Mouse (Mus musculus): ENCODE data around the gene Tpgs1. TPM values are rescaled to one million over a fixed set of nuclear protein-coding genes. Genes with fewer than 3 reads are reported as not detected.
A peak's percentile ranks its signal among the peaks of the same experiment; 100 is the strongest.

The Tpgs1 gene
- 32.7 and 36.2 TPM in 2 replicates for polyA plus RNA-seq (2012; ENCODE audit: insufficient read depth, insufficient read length, missing spikeins)

DNA sequence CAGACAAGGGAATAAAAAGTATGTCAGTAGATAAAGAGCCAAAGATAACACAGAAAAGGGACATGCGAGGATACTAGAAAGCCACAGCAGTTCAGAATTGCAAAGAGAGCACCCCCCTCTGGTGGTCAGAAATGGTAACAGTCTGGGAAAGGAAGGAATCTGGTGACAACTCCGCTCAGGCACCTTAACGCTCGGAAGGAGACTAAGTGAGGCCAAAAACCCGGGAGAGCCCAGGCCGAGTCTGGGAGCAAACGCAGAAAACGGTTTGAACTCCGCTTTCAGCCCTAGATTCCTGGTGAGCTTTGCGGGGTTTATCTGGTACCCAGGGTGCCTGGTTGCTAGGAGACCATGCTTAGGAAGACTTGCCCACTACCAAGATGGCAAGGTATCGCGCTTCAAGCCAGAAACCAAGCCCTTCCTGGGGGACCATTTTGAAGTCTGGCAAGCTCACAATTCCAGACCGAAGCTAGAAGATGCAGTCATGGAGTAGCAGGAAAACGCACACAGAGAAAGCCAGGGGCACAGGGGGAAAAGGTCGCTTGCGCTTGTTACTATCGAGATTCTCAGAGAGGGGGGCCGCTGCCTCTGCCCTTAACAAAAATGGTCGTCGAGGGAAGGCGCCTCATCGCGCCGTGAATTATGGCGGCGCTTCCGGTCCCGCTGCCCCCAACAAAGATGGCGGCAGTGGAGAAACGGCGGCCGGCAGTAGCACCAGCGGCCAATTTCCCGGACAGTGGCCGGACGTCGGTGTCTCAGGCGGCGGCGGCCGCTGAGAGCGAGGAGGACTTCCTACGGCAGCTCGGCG lies at the start of gene Tpgs1:
Gene Tpgs1 (plus strand): TSS at position 599 of the 805 bp plus-strand sequence.
- Histone ChIP-seq H3K4me3 (ENCODE audit: insufficient read depth, low read length) (peak within 1 kb of the TSS; percentile 80), H3K27ac (ENCODE audit: insufficient read depth, low read depth, low read length) (peak within 1 kb of the TSS; percentile 58), H3K4me1 (ENCODE audit: control insufficient read depth, insufficient read depth, low read length) (peaks cover 18% of the 10 kb centered on the region)
- peak; percentile 75 for TF ChIP-seq CTCF (IDR thresholded peaks at IDR 0.05; ENCODE audit: low read depth, low read length)
- TF ChIP-seq POLR2A (IDR thresholded peaks at IDR 0.05; ENCODE audit: borderline replicate concordance, low read depth, low read length) = no peak

GRCm38 (mm10) chr10:79623950-79624349 lies 45.2 kb upstream of the Tpgs1 start:
- Histone ChIP-seq H3K4me3 (ENCODE audit: insufficient read depth, low read length) (no peak overlapping the region), H3K4me1 (ENCODE audit: control insufficient read depth, insufficient read depth, low read length) (no peaks in the 10 kb centered on the region), H3K27ac (ENCODE audit: insufficient read depth, low read depth, low read length) (no peak overlapping the region)
- TF ChIP-seq CTCF (IDR thresholded peaks at IDR 0.05; ENCODE audit: low read depth, low read length) = no peak
- TF ChIP-seq POLR2A (IDR thresholded peaks at IDR 0.05; ENCODE audit: borderline replicate concordance, low read depth, low read length) = no peak

GRCm38 (mm10) chr10:79625398-79625797 lies 43.8 kb upstream of the Tpgs1 start:
- Histone ChIP-seq H3K4me1 (ENCODE audit: control insufficient read depth, insufficient read depth, low read length) (no peaks in the 10 kb centered on the region), H3K4me3 (ENCODE audit: insufficient read depth, low read length) (no peak overlapping the region), H3K27ac (ENCODE audit: insufficient read depth, low read depth, low read length) (no peak overlapping the region)
- TF ChIP-seq POLR2A (IDR thresholded peaks at IDR 0.05; ENCODE audit: borderline replicate concordance, low read depth, low read length) = no peak
- no peak for TF ChIP-seq CTCF (IDR thresholded peaks at IDR 0.05; ENCODE audit: low read depth, low read length)

DNA sequence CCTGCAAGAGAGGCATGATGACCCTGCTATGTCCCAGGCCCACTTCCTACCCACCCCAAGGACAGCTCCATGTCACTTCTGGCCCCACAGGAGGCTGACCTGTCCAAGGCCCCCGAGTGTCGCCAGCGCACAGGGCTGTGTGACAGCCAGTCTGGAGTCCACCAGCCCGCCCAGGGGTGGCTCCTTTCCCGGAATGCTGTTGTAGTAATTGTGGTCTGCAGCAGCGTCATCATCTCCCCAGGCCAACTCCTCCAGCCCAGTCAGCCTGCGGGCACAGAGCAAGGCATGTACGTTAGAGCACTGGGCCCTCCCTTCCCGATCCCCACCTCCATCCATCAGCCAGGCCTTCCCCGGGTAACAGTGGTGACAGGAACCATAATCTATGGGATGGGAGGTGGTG lies 43.0 kb upstream of the Tpgs1 start:
- H3K27ac ChIP-seq (ENCODE audit: insufficient read depth, low read depth, low read length) = no peak overlapping the region
- no peaks in the 10 kb centered on the region for H3K4me1 ChIP-seq (ENCODE audit: control insufficient read depth, insufficient read depth, low read length)
- H3K4me3 ChIP-seq (ENCODE audit: insufficient read depth, low read length) = no peak overlapping the region
- TF ChIP-seq POLR2A (IDR thresholded peaks at IDR 0.05; ENCODE audit: borderline replicate concordance, low read depth, low read length) (no peak), CTCF (IDR thresholded peaks at IDR 0.05; ENCODE audit: low read depth, low read length) (no peak)

- Histone ChIP-seq H3K4me1 (ENCODE audit: control insufficient read depth, insufficient read depth, low read length) (peaks cover 14% of the 10 kb centered on the region), H3K4me3 (ENCODE audit: insufficient read depth, low read length) (no peak overlapping the region), H3K27ac (ENCODE audit: insufficient read depth, low read depth, low read length) (no peak overlapping the region)
- TF ChIP-seq CTCF (IDR thresholded peaks at IDR 0.05; ENCODE audit: low read depth, low read length) (no peak), POLR2A (IDR thresholded peaks at IDR 0.05; ENCODE audit: borderline replicate concordance, low read depth, low read length) (no peak)
Observed at GRCm38 (mm10) chr10:79628377-79628776, 40.8 kb upstream of the Tpgs1 start.

DNA sequence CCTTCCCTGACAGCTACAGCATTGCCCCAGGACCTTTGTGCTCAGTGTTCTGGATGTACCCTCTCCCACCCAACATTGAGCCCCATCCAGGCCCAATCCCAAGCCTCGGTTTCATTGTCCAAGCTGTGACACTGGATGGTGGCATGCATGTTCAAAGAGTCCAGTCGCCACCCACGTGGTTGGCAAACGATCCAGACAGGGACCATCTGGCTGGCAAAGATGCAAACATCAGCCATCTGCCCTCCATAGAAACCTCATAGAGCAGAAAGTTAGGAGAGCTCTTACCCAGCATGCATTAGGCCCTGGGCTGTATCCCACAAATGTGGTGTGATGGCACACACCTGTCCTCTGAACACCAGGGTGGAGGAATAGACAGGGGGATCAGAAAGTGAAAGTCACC lies 37.7 kb upstream of the Tpgs1 start:
- Histone ChIP-seq H3K27ac (ENCODE audit: insufficient read depth, low read depth, low read length) (no peak overlapping the region), H3K4me3 (ENCODE audit: insufficient read depth, low read length) (no peak overlapping the region), H3K4me1 (ENCODE audit: control insufficient read depth, insufficient read depth, low read length) (peaks cover 33% of the 10 kb centered on the region)
- TF ChIP-seq CTCF (IDR thresholded peaks at IDR 0.05; ENCODE audit: low read depth, low read length) (no peak), POLR2A (IDR thresholded peaks at IDR 0.05; ENCODE audit: borderline replicate concordance, low read depth, low read length) (no peak)

DNA sequence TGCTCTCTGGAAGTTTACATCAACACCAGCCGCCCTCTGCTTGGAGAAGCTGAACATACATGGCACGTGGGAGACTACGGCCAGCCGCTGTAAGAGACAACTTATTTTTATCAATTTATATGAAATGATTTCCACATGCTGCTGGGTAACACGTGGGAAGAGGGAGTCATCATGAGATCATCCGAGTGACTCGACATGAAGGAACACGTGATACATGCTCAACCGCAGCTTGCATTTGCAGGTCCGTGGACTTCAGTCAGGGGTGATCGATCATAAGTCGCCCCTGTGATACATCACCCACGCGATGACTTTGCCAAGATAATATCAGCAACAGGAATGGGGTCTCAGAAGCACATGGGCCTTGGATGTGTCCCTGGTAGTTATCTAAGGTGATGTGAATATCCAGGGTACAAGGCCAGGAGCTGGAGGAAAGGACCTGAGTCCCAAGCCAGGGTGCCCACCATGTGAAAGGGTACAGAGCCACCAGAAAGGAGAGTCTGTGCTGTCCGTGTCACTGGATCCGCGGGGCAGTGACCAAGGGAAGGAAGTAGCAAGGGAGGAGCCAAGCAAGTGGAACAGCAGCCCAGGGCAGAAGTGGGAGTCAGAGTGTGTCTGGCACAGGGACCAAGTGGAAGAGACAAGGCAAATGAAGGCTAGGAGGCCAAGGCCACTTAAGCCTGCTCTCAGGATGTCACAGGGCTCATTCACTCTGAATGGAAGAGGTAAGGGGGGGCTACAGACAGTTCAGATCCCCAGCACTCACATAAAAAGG lies 36.0 kb upstream of the Tpgs1 start:
- H3K27ac ChIP-seq (ENCODE audit: insufficient read depth, low read depth, low read length) = peak overlapping the region; percentile 98

GRCm38 (mm10) chr10:79636287-79636686 lies 32.9 kb upstream of the Tpgs1 start:
- no peak overlapping the region for H3K4me3 ChIP-seq (ENCODE audit: insufficient read depth, low read length)
- TF ChIP-seq CTCF (IDR thresholded peaks at IDR 0.05; ENCODE audit: low read depth, low read length) = no peak
- no peak for TF ChIP-seq POLR2A (IDR thresholded peaks at IDR 0.05; ENCODE audit: borderline replicate concordance, low read depth, low read length)
- peaks cover 41% of the 10 kb centered on the region for H3K4me1 ChIP-seq (ENCODE audit: control insufficient read depth, insufficient read depth, low read length)
- H3K27ac ChIP-seq (ENCODE audit: insufficient read depth, low read depth, low read length) = no peak overlapping the region

More for the DNA sequence above, 36.0 kb upstream of the Tpgs1 start:
- Histone ChIP-seq H3K4me1 (ENCODE audit: control insufficient read depth, insufficient read depth, low read length) (peaks cover 37% of the 10 kb centered on the region), H3K4me3 (ENCODE audit: insufficient read depth, low read length) (peak overlapping the region; percentile 52)
- TF ChIP-seq CTCF (IDR thresholded peaks at IDR 0.05; ENCODE audit: low read depth, low read length) (no peak), POLR2A (IDR thresholded peaks at IDR 0.05; ENCODE audit: borderline replicate concordance, low read depth, low read length) (0 out of 2 replicates have a peak, but pooled peaks have one; percentile 59)

DNA sequence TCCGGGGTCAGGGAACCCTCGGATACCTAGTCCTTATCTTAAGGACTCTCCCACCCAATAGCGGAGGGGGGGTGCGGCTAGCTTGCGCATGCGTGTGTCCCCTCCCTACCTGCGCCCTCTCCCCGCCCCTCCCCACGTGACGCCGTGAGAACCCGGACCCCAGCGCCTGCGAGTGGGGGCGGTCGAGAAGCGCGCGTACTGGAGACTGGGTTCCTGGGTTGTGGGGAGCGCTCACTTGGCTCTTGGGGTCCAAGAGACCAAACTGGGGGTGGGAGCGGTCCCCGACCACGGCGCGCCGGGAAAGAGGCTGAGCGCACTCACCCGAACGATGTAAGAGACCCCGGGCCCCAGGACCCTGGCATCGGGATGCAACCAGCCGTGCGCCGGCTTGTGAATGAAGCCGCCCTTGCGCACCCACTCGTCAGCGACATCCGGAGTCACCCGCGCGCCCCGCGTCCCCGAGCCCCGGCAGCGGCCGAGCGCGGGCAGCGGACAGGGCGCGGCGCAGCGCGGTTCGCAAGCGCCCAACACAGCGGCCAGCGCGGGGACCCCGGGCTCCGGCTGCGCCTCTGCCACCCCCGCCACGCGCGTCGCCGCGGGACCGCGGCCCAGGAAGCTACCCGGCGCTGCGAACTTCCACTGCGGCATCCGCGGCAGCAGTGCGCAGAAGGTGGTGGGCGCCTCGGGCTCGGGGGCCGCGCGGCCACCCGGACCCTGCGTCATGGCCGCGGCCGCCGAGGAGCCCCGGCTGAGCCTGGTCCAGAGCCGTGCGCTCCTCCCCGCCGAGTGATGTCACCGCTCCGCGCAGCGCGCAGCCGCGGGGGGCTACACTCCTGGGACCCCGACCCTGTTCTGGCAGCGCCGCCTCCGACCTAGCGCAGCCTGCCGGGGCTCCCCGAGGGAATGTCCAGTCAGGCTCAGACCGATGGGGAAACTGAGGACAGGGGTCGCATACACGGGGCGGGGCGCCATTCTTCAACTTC lies 31.8 kb upstream of the Tpgs1 start, which contains the start of gene Shc2:
Gene Shc2 (minus strand): TSS at position 791 of the 983 bp plus-strand sequence.
- no peak for TF ChIP-seq POLR2A (IDR thresholded peaks at IDR 0.05; ENCODE audit: borderline replicate concordance, low read depth, low read length)
- TF ChIP-seq CTCF (IDR thresholded peaks at IDR 0.05; ENCODE audit: low read depth, low read length) = no peak
- Histone ChIP-seq H3K4me1 (ENCODE audit: control insufficient read depth, insufficient read depth, low read length) (peaks cover 31% of the 10 kb centered on the region), H3K27ac (ENCODE audit: insufficient read depth, low read depth, low read length) (no peak within 1 kb of the TSS), H3K4me3 (ENCODE audit: insufficient read depth, low read length) (peak within 1 kb of the TSS; percentile 77)
